Mouse (Mus musculus): ENCODE data around the gene Med10. TPM values are rescaled to one million over a fixed set of nuclear protein-coding genes. Genes with fewer than 3 reads are reported as not detected.

Gene Med10
- polyA plus RNA-seq, 1 experiment from 2014 or later, result 140 TPM

DNA sequence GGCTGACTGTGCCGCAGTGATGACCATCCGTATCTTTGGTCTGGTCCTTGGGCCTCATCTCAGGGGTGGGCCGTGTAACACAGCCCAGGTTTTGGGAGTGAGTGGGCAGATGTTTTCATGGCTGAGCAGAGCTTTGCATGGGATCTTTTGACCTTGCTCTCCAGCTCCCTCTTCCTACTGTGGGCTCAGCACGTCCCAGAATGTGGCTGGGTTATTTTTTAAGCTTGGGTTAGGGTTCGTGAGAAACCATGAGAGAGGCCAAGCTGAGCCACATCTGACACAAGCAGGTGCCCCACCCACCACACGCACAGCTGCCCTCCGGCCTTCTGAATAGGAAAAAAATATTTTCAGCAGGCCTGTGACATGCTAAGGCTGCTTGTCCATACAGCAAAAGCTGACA is 7.4 kb upstream of the Med10 start:
- Histone ChIP-seq H3K4me1 (no peaks in the 10 kb centered on the region), H3K4me3 (replicated peaks) (no peak overlapping the region), H3K4me2 (no peak overlapping the region), H3K27me3 (replicated peaks) (no peaks in the 10 kb centered on the region), H3K9ac (no peak overlapping the region), H3K9me3 (no peaks in the 10 kb centered on the region), H3K36me3 (no peaks in the 10 kb centered on the region), H3K27ac (no peak overlapping the region)
- no peak for ATAC-seq (ENCODE audit: insufficient read depth, low FRiP score, low read depth)
- 53% methylated on average over 7 of the region's 7 CpGs for WGBS

- peak; percentile 95 for ATAC-seq (ENCODE audit: insufficient read depth, low FRiP score, low read depth)
- Histone ChIP-seq H3K27ac (peak overlapping the region; percentile 54), H3K4me3 (replicated peaks) (peak overlapping the region; percentile 95), H3K27me3 (replicated peaks) (no peaks in the 10 kb centered on the region), H3K9ac (peak overlapping the region; percentile 87), H3K4me2 (peak overlapping the region; percentile 94), H3K36me3 (peaks cover 17% of the 10 kb centered on the region), H3K9me3 (no peaks in the 10 kb centered on the region), H3K4me1 (peaks cover 7% of the 10 kb centered on the region)
- WGBS, result 1% methylated on average over 54 of the region's 55 CpGs
Observed at GRCm38 (mm10) chr13:69809681-69810611, 7.8 kb downstream of the Med10 start.

DNA sequence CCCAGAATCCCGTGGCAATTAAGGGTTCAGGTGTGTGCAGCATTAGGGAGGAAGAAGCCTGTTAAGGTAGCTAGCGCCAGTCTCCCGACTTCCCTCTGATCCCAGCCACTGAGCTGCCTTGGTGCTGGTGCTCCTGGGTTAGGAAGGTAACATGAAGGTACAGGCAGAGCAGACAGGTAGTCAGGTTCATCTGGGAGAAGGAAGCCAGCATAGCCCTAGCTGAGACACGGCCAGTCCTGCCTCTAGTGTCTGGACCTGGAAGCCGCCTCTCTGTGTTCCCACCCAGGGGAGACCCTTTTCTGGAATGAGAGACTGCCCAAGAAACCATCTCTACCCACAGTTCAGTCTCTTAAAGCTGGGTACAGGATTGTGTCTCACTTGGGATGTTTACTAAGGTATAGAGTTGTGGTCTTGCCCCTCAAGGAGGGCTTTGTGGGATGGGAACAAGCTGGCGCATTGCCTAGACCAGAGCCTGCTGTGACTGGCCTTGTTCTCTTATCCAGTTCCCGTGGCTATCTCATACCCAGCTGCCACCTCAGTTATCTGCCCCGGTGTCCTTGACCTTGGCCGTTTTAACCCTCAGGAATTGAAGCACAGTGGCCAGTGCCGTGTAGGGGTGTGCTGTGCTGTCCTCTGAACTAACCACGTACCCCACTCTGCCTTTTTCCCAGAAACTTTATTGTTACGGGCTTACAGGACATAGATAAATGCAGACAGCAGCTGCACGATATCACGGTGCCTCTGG is 8.9 kb downstream of the Med10 start:
- no peaks in the 10 kb centered on the region for H3K9me3 ChIP-seq
- peak overlapping the region; percentile 94 for H3K4me2 ChIP-seq
- peaks cover 7% of the 10 kb centered on the region for H3K4me1 ChIP-seq
- peak overlapping the region; percentile 95 for H3K4me3 ChIP-seq (replicated peaks)
- H3K27me3 ChIP-seq (replicated peaks), result no peaks in the 10 kb centered on the region
- H3K36me3 ChIP-seq, result peaks cover 26% of the 10 kb centered on the region
- H3K27ac ChIP-seq, result no peak overlapping the region
- H3K9ac ChIP-seq, result 0 out of 2 replicates have a peak overlapping the region, but pooled peaks have one; percentile 87
- WGBS, result 84% methylated on average over 14 of the region's 14 CpGs
- ATAC-seq (ENCODE audit: insufficient read depth, low FRiP score, low read depth), result no peak

DNA sequence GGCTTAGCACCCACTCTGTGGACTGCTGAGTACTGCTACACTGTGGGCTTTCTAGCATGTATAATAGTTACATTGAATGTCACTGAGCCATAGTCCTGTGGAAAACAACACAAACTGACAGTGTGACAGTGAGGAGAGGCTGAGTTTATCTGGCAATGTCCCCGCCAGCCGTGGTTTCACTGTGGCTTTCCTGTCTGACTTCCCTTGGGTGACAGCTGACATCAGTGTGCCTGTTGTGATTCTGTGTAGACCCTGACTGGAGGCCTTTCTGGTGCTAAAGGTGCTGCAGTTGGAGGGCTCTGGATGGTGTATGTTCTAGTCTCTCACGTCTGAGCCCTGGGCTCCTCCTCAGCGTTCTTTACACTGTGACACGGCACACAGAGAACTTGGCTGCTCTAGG is 11.7 kb downstream of the Med10 start:
- Histone ChIP-seq H3K4me3 (replicated peaks) (no peak overlapping the region), H3K4me1 (peaks cover 7% of the 10 kb centered on the region), H3K36me3 (peaks cover 33% of the 10 kb centered on the region), H3K27ac (no peak overlapping the region), H3K27me3 (replicated peaks) (no peaks in the 10 kb centered on the region), H3K9ac (no peak overlapping the region), H3K4me2 (no peak overlapping the region), H3K9me3 (no peaks in the 10 kb centered on the region)
- ATAC-seq (ENCODE audit: insufficient read depth, low FRiP score, low read depth), result no peak
- 90% methylated on average over 5 of the region's 5 CpGs for WGBS

DNA sequence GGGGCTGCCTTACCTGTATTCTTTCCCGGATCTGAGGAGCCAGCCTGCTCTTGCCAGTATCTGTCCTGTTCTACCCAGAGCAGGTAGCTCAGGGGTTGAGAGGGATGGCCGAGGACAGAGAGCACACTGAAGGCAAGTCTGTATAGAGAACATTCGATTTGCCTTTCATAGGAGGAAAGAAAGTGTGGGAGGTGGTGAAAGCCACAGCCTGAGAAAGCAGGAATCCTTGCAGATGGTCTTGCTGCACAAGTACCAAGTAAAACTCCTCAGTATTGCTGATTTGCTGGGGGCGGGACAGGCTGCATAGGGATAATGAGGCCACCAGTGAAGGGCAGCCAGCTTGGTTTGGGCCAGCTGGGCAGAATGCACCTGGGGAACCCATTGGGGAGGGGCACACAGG is 16.1 kb downstream of the Med10 start:
- Histone ChIP-seq H3K9ac (no peak overlapping the region), H3K4me3 (replicated peaks) (no peak overlapping the region), H3K27me3 (replicated peaks) (no peaks in the 10 kb centered on the region), H3K36me3 (peaks cover 28% of the 10 kb centered on the region), H3K27ac (no peak overlapping the region), H3K9me3 (no peaks in the 10 kb centered on the region), H3K4me1 (no peaks in the 10 kb centered on the region), H3K4me2 (no peak overlapping the region)
- ATAC-seq (ENCODE audit: insufficient read depth, low FRiP score, low read depth), result no peak
- 81% methylated on average over 4 of the region's 4 CpGs for WGBS

GRCm38 (mm10) chr13:69821169-69821822 is 19.1 kb downstream of the Med10 start:
- no peaks in the 10 kb centered on the region for H3K27me3 ChIP-seq (replicated peaks)
- ATAC-seq (ENCODE audit: insufficient read depth, low FRiP score, low read depth), result peak; percentile 28; the same call in 1 of the 2 replicates
- 35% methylated on average over 3 of the region's 3 CpGs for WGBS

GRCm38 (mm10) chr13:69823920-69824637 is 21.9 kb downstream of the Med10 start:
- Histone ChIP-seq H3K9ac (no peak overlapping the region), H3K27me3 (replicated peaks) (no peaks in the 10 kb centered on the region), H3K4me2 (no peak overlapping the region), H3K27ac (no peak overlapping the region), H3K4me1 (no peaks in the 10 kb centered on the region), H3K36me3 (no peaks in the 10 kb centered on the region), H3K4me3 (replicated peaks) (no peak overlapping the region), H3K9me3 (no peaks in the 10 kb centered on the region)
- 52% methylated on average over 19 of the region's 19 CpGs for WGBS
- peak; percentile 16; the same call in 1 of the 2 replicates for ATAC-seq (ENCODE audit: insufficient read depth, low FRiP score, low read depth)

More at GRCm38 (mm10) chr13:69821169-69821822, 19.1 kb downstream of the Med10 start:
- Histone ChIP-seq H3K4me2 (no peak overlapping the region), H3K9ac (no peak overlapping the region), H3K9me3 (no peaks in the 10 kb centered on the region), H3K27ac (no peak overlapping the region), H3K4me3 (replicated peaks) (no peak overlapping the region), H3K4me1 (no peaks in the 10 kb centered on the region), H3K36me3 (peaks cover 5% of the 10 kb centered on the region; the same call in 1 of the 2 replicates)

DNA sequence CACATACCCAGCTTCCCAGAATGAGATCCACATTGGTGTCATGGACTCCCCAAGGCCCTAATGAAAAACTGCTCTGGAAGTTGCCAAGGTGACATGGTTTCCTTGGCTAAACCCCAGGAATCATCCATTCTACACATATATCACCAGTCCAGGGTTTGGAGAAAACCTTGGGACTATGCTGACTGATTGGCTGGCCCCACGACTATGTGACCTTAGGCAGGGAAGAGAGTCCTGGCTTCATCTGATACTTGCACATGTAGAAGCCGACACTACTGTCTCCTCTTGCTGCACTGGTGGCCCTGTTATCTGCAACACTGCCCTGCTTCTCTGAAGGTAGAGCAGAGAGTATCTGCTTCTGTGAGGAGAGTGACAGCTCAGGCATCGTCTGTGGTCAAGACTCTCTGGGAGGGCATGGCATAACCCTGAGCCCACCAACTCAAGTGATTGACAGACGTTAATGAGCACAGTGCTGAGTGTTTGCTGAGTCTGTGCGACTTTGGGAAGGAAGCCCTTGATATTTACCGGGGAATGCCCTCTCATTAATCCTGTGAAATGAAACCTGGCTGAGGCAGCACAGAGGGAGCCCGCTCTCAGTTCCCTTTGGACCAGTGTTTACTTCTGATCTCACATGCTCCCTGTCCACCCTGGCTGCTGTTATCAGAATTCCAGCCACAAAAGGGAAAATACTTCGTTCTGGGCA is 23.4 kb downstream of the Med10 start:
- 16% methylated on average over 8 of the region's 8 CpGs for WGBS

GRCm38 (mm10) chr13:69830606-69831005 is 28.4 kb downstream of the Med10 start:
- ATAC-seq (ENCODE audit: insufficient read depth, low FRiP score, low read depth), result no peak
- Histone ChIP-seq H3K4me1 (no peaks in the 10 kb centered on the region), H3K4me3 (replicated peaks) (no peak overlapping the region), H3K4me2 (no peak overlapping the region), H3K36me3 (no peaks in the 10 kb centered on the region), H3K27me3 (replicated peaks) (no peaks in the 10 kb centered on the region), H3K9ac (no peak overlapping the region), H3K9me3 (no peaks in the 10 kb centered on the region), H3K27ac (no peak overlapping the region)
- 88% methylated on average over 8 of the region's 8 CpGs for WGBS

More for the DNA sequence above, 23.4 kb downstream of the Med10 start:
- Histone ChIP-seq H3K27me3 (replicated peaks) (no peaks in the 10 kb centered on the region), H3K27ac (no peak overlapping the region), H3K4me1 (no peaks in the 10 kb centered on the region), H3K36me3 (no peaks in the 10 kb centered on the region), H3K9ac (no peak overlapping the region), H3K4me2 (no peak overlapping the region), H3K4me3 (replicated peaks) (no peak overlapping the region), H3K9me3 (no peaks in the 10 kb centered on the region)
- ATAC-seq (ENCODE audit: insufficient read depth, low FRiP score, low read depth), result no peak

GRCm38 (mm10) chr13:69832578-69832977 is 30.4 kb downstream of the Med10 start:
- no peak overlapping the region for H3K4me3 ChIP-seq (replicated peaks)
- ATAC-seq (ENCODE audit: insufficient read depth, low FRiP score, low read depth), result no peak
- H3K4me2 ChIP-seq, result no peak overlapping the region
- H3K9ac ChIP-seq, result no peak overlapping the region
- no peaks in the 10 kb centered on the region for H3K9me3 ChIP-seq
- no peaks in the 10 kb centered on the region for H3K4me1 ChIP-seq
- no peak overlapping the region for H3K27ac ChIP-seq
- no peaks in the 10 kb centered on the region for H3K36me3 ChIP-seq
- H3K27me3 ChIP-seq (replicated peaks), result no peaks in the 10 kb centered on the region
- 85% methylated on average over 9 of the region's 9 CpGs for WGBS

GRCm38 (mm10) chr13:69833416-69833815 is 31.2 kb downstream of the Med10 start:
- no peak overlapping the region for H3K4me3 ChIP-seq (replicated peaks)
- no peak overlapping the region for H3K4me2 ChIP-seq
- no peaks in the 10 kb centered on the region for H3K4me1 ChIP-seq
- H3K27me3 ChIP-seq (replicated peaks), result no peaks in the 10 kb centered on the region
- H3K36me3 ChIP-seq, result no peaks in the 10 kb centered on the region
- no peaks in the 10 kb centered on the region for H3K9me3 ChIP-seq
- no peak overlapping the region for H3K27ac ChIP-seq
- no peak overlapping the region for H3K9ac ChIP-seq
- ATAC-seq (ENCODE audit: insufficient read depth, low FRiP score, low read depth), result no peak
- WGBS, result 86% methylated on average over 11 of the region's 11 CpGs

All from stomach, embryonic 15.5 days (tissue).